Mouse (Mus musculus): ENCODE data around the gene Cbll1.

GRCm38 (mm10) chr12:31527407-31527806 lies 28.0 kb upstream of the Cbll1 start:
- no peak for TF ChIP-seq CTCF (IDR thresholded peaks at IDR 0.05; ENCODE audit: low read depth, low read length)
- TF ChIP-seq POLR2AphosphoS5 (IDR thresholded peaks at IDR 0.05; ENCODE audit: insufficient replicate concordance, low read depth, low read length): no peak
